Mouse (Mus musculus) CH12.LX (cell line): ENCODE measurements around the gene Cacnb3. TPM values are rescaled to one million over a fixed set of nuclear protein-coding genes. Genes with fewer than 3 reads are reported as not detected.

Experiments
- DNase-seq: peaks from one replicate; pipeline ENCODE4 v3.0.0-alpha.2; 2013; ENCODE audit errors: extremely low read depth
- H3K27ac ChIP-seq: 2 replicates; pipeline ENCODE4 v1.5.1; 2012; ENCODE audit warnings: low read depth, mild to moderate bottlenecking, control low read depth, moderate library complexity; ENCODE audit not compliant: insufficient read depth
- H3K27me3 ChIP-seq: replicated peaks from 2 replicates; pipeline ENCODE3; 2012; ENCODE audit warnings: inconsistent platforms
- H3K36me3 ChIP-seq, 2 experiments: replicated peaks in 1 of 2; 2 replicates each; pipeline versions ENCODE3 to v1.6.1; 2012; ENCODE audit warnings: inconsistent platforms in 1 of 2, low read length in 1 of 2, mild to moderate bottlenecking in 1 of 2, mixed read lengths in 1 of 2, moderate library complexity in 1 of 2; ENCODE audit not compliant: control insufficient read depth in 1 of 2, insufficient read depth in 1 of 2
- H3K4me1 ChIP-seq, 2 experiments: 2 replicates each; pipeline ENCODE4 v1.6.1; 2012; ENCODE audit warnings: inconsistent platforms in 1 of 2, moderate library complexity in 1 of 2; ENCODE audit not compliant: insufficient read depth in 2 of 2, control insufficient read depth in 1 of 2
- H3K4me2 ChIP-seq: 2 replicates; pipeline ENCODE4 v1.6.1; 2012; ENCODE audit warnings: low read depth, mild to moderate bottlenecking, control low read depth; ENCODE audit not compliant: poor library complexity, insufficient read depth, severe bottlenecking
- H3K4me3 ChIP-seq, 3 experiments: fragments of 150-350 bp in 1 of 3; sonication (generic) in 1 of 3; replicated peaks in 1 of 3; 2 replicates each; pipeline versions ENCODE3 to v1.5.1; 2011 to 2012; ENCODE audit warnings: low read depth in 2 of 3, low read length in 2 of 3, mild to moderate bottlenecking in 2 of 3, moderate library complexity in 2 of 3, control low read depth in 1 of 3, improper control_type of control experiment in 1 of 3, inconsistent platforms in 1 of 3, mixed read lengths in 1 of 3; ENCODE audit not compliant: poor library complexity in 1 of 3
- H3K79me2 ChIP-seq: replicated peaks from 2 replicates; pipeline ENCODE4 v1.6.1; 2012; ENCODE audit warnings: mild to moderate bottlenecking, moderate library complexity; ENCODE audit not compliant: control insufficient read depth, poor library complexity, insufficient read depth, severe bottlenecking; ENCODE audit errors: extremely low read depth
- H3K9ac ChIP-seq: 2 replicates; pipeline ENCODE4 v1.6.1; 2012; ENCODE audit warnings: low read depth, mild to moderate bottlenecking, control low read depth, moderate library complexity; ENCODE audit not compliant: insufficient read depth
- H3K9me3 ChIP-seq: replicated peaks from 2 replicates; pipeline ENCODE3; 2012; ENCODE audit warnings: low read length, inconsistent platforms, mixed read lengths
- BHLHE40 ChIP-seq: IDR thresholded peaks from 2 replicates; pipeline ENCODE4 v1.6.1; 2011; ENCODE audit warnings: mild to moderate bottlenecking, low read depth, low read length, improper control_type of control experiment
- CTCF ChIP-seq, 2 experiments: IDR thresholded peaks in 1 of 2; conservative IDR thresholded peaks in 1 of 2; 2 replicates each; pipeline ENCODE4 v1.5.1; 2011 to 2012; ENCODE audit warnings: low read depth in 2 of 2, low read length in 2 of 2, improper control_type of control experiment in 1 of 2, inconsistent platforms in 1 of 2, mild to moderate bottlenecking in 1 of 2, moderate library complexity in 1 of 2
- E2F4 ChIP-seq: IDR thresholded peaks from 2 replicates; pipeline ENCODE4 v1.6.1; 2011; ENCODE audit warnings: low read depth, low read length, improper control_type of control experiment; ENCODE audit not compliant: insufficient replicate concordance
- ELF1 ChIP-seq: IDR thresholded peaks from 2 replicates; pipeline ENCODE4 v1.6.1; 2014; ENCODE audit warnings: low read depth, mild to moderate bottlenecking, inconsistent platforms, low read length, improper control_type of control experiment
- EP300 ChIP-seq: IDR thresholded peaks from 2 replicates; pipeline ENCODE4 v1.6.1; 2011; ENCODE audit warnings: low read length, improper control_type of control experiment
- GABPA ChIP-seq: IDR thresholded peaks from 2 replicates; pipeline ENCODE4 v1.6.1; 2012; ENCODE audit warnings: low read depth, low read length, improper control_type of control experiment, inconsistent platforms; ENCODE audit not compliant: insufficient replicate concordance
- HCFC1 ChIP-seq: IDR thresholded peaks from 2 replicates; pipeline ENCODE4 v1.6.1; 2012; ENCODE audit warnings: low read depth, mild to moderate bottlenecking, inconsistent platforms, low read length, improper control_type of control experiment
- IRF4 ChIP-seq: IDR thresholded peaks from 2 replicates; pipeline ENCODE4 v1.6.1; 2014; ENCODE audit warnings: low read depth, mild to moderate bottlenecking, inconsistent platforms, low read length, improper control_type of control experiment
- MAFK ChIP-seq: IDR thresholded peaks from 2 replicates; pipeline ENCODE4 v1.6.1; 2011; ENCODE audit warnings: low read length, improper control_type of control experiment; ENCODE audit not compliant: insufficient replicate concordance
- MEF2A ChIP-seq: IDR thresholded peaks from 2 replicates; pipeline ENCODE4 v1.6.1; 2014; ENCODE audit warnings: low read depth, mild to moderate bottlenecking, inconsistent platforms, low read length, improper control_type of control experiment, borderline replicate concordance
- MYC ChIP-seq: IDR thresholded peaks from 2 replicates; pipeline ENCODE4 v1.6.1; 2011; ENCODE audit warnings: low read depth, mild to moderate bottlenecking, improper control_type of control experiment, low read length
- NRF1 ChIP-seq: IDR thresholded peaks from 2 replicates; pipeline ENCODE4 v1.6.1; 2014; ENCODE audit warnings: low read depth, mild to moderate bottlenecking, inconsistent platforms, low read length, improper control_type of control experiment, moderate library complexity
- POLR2AphosphoS2 ChIP-seq: IDR thresholded peaks from 2 replicates; pipeline ENCODE4 v1.6.1; 2011; ENCODE audit warnings: low read depth, low read length, improper control_type of control experiment
- SIN3A ChIP-seq: IDR thresholded peaks from 2 replicates; pipeline ENCODE4 v1.6.1; 2012; ENCODE audit warnings: low read length, improper control_type of control experiment, inconsistent platforms
- TBP ChIP-seq: conservative IDR thresholded peaks from 2 replicates; pipeline ENCODE4 v1.6.1; 2011; ENCODE audit warnings: low read depth, low read length, improper control_type of control experiment
- TCF12 ChIP-seq: IDR thresholded peaks from 2 replicates; pipeline ENCODE4 v1.6.1; 2014; ENCODE audit warnings: low read depth, mild to moderate bottlenecking, inconsistent platforms, low read length, improper control_type of control experiment
- USF1 ChIP-seq: IDR thresholded peaks from 2 replicates; pipeline ENCODE4 v1.6.1; 2014; ENCODE audit warnings: low read depth, mild to moderate bottlenecking, inconsistent platforms, low read length, improper control_type of control experiment
- ZMIZ1 ChIP-seq: IDR thresholded peaks from 2 replicates; pipeline ENCODE4 v1.6.1; 2012; ENCODE audit warnings: low read depth, mild to moderate bottlenecking, inconsistent platforms, low read length, improper control_type of control experiment
- ZNF384 ChIP-seq: IDR thresholded peaks from 2 replicates; pipeline ENCODE4 v1.6.1; 2012; ENCODE audit warnings: low read depth, low read length, improper control_type of control experiment, inconsistent platforms
- dilution Hi-C: fragments of 300-500 bp; cut with MboI; formaldehyde crosslinking; loops from 2 replicates; pipeline ENCODE4 v1.14.3; 2020; ENCODE audit warnings: low sequenced_read_pairs; ENCODE audit not compliant: extremely low pct_unique_long_range_greater_than_20kb, extremely low pct_ligation_motif_present
- in situ Hi-C: fragments of 300-500 bp; cut with MboI; formaldehyde crosslinking; loops from 3 replicates; pipeline ENCODE4 v1.14.3; 2019; ENCODE audit warnings: low sequenced_read_pairs, low pct_ligation_motif_present, low pct_unique_long_range_greater_than_20kb, mixed read lengths
- polyA plus RNA-seq: library from polyadenylated mRNA; unstranded; fragments of >175 nt; gene quantifications from 2 replicates; pipeline ENCODE4 v1.2.1, GENCODE M21; 2012; ENCODE audit warnings: low read depth; ENCODE audit not compliant: insufficient read length
- total RNA-seq, 2 experiments: library from RNA; depleted of rRNA; stranded (reverse); fragments of 300-350 nt in 1 of 2; fragments of >200 nt in 1 of 2; gene quantifications; 2 replicates each; pipeline ENCODE4 v1.2.3; 2012 to 2014

Gene Cacnb3
- total and polyA plus RNA-seq, 3 experiments, result 2.5 to 7.0 (median 4.3) TPM

DNA sequence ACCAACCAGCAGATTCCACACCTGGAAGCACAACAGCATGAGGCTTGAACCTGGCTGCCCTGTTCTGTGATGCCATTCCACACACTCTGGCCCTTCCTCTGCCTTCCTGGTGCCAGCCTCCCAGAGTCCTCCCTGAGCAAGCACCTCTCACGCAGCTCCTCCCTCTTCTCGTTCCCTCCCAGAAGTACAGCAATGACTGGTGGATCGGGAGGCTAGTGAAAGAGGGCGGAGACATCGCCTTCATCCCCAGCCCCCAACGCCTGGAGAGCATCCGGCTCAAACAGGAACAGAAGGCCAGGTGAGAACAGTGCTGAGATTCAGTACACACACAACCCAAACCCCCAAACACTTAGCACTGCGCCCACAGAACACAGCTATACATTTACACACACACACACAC is 9.5 kb downstream of the Cacnb3 start (continued):
- TF ChIP-seq TBP (peak; percentile 55; the same call in 1 of the 2 replicates), IRF4 (peak; percentile 83), SIN3A (0 out of 2 replicates have a peak, but pooled peaks have one; percentile 33), ELF1 (peak; percentile 53; the same call in 1 of the 2 replicates), HCFC1 (peak; percentile 63), TCF12 (no peak), BHLHE40 (no peak), CTCF (conservative IDR thresholded peaks at IDR 0.05 in 1 of 2, IDR thresholded peaks at IDR 0.05 in 1 of 2; ENCODE audit: low read depth in 2 of 2, low read length in 2 of 2) (no peak), POLR2AphosphoS2 (no peak), EP300 (no peak), NRF1 (peak; percentile 49; the same call in 1 of the 2 replicates), ZNF384 (no peak), ZMIZ1 (no peak; the same call in 1 of the 2 replicates), MYC (peak; percentile 45; the same call in 1 of the 2 replicates), USF1 (no peak)

DNA sequence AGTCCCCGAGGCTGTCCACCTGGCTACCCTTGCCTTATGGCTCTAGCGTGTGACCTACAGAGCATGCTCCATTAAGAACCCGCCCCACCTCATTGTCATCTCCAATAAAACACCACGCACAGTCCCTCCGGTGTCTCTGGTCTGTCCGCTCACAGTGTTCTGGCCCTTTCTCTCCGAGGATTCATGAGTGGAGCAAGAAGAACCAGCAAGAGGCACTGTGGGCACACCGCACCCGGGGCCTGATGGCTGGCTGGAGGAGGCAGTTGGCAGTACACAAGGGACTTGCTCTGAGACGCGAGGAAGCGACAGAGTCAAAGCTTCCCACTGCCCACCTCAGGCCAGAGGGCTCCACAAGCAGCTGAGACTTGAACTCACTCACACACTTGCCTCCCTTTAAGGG is 13.8 kb downstream of the Cacnb3 start:
- in situ Hi-C loops, result no loop called here
- H3K9ac ChIP-seq, result no peak overlapping the region
- peaks cover under 1% of the 10 kb centered on the region for H3K27me3 ChIP-seq
- peaks cover 59 to 78% of the 10 kb centered on the region in 2 experiments for H3K36me3 ChIP-seq
- H3K4me1 ChIP-seq, result peaks cover 8 to 18% of the 10 kb centered on the region in 2 experiments
- no peaks in the 10 kb centered on the region for H3K79me2 ChIP-seq
- H3K9me3 ChIP-seq, result no peaks in the 10 kb centered on the region
- dilution Hi-C loops, result no loop called here
- no peak overlapping the region for H3K27ac ChIP-seq
- DNase-seq, result no peak
- no peak for TF ChIP-seq TBP
- no peak for TF ChIP-seq IRF4
- no peak overlapping the region for H3K4me3 ChIP-seq
- H3K4me2 ChIP-seq, result no peak overlapping the region

DNA sequence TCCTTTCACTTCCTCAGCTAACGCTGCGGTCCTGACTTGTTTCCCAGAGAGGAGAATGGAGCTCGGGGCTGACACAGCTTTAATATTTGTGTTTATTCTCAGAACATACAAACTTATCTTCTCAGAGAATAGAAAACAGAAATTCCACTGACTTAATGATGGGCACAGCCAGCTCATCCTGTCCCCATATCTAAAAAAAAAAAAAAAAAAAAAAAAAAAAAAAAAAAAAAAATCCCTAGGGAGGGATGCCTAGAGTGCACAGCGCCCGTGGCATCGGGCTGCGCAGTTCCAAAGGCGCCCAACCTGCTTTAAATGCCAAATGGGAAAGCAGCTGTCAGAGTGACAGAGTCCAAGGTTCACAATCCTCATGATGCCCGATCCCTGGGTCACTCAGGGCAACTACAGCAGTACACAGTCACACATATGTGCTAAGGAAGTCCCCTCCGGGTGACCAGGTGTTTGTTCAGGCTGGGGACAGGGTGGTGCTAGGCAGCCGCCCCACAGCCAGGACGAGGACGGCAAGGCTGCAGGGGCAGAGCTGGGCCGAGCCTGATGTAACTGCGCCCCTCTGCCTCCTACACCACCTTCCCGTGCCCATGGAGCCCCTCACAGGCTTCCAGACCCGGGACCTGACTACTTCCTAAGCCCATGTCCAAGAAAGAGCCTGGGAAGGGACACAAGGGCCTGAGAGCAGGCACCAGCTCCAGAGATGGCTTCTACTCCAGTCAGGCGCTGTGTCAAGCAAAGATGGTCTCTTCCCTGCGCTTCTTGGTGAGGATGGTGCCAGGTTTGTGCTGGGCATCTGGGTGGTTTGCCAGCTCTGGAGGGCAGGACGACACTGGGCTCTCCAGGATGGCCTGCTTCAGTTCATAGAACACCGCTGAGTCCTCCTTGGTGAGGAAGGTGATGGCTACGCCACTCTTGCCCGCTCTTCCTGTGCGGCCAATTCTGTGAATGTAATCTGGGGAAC is 14.7 kb downstream of the Cacnb3 start:
- no peak for DNase-seq
- H3K4me2 ChIP-seq, result no peak overlapping the region
- H3K27ac ChIP-seq, result no peak overlapping the region
- H3K79me2 ChIP-seq, result no peaks in the 10 kb centered on the region
- H3K27me3 ChIP-seq, result no peaks in the 10 kb centered on the region
- dilution Hi-C loops, result no loop called here
- H3K36me3 ChIP-seq, result peaks cover 69 to 87% of the 10 kb centered on the region in 2 experiments
- no peaks in the 10 kb centered on the region for H3K9me3 ChIP-seq
- TF ChIP-seq E2F4 (no peak), MAFK (no peak), ZNF384 (no peak; the same call in none of the 2 replicates), ELF1 (no peak), GABPA (no peak), MEF2A (no peak)
- peaks cover 3 to 9% of the 10 kb centered on the region in 2 experiments; a peak in 3 of 4 replicates for H3K4me1 ChIP-seq
- no peak overlapping the region for H3K9ac ChIP-seq
- in situ Hi-C loops, result no loop called here
- no peak overlapping the region for H3K4me3 ChIP-seq
